Mouse (Mus musculus) limb, embryonic 12.5 days (tissue): ENCODE data around the gene Svs3b. TPM values are rescaled to one million over a fixed set of nuclear protein-coding genes. Genes with fewer than 3 reads are reported as not detected.
"Not testable (repeated sequence)": the region's sequence is repeated elsewhere in the genome, so short reads cannot be mapped to it uniquely, and the experiment has no call there.

Experiments used
- ATAC-seq: fragments of 200-750 bp; cut with Nextera tagmentation; 2 replicates; pipeline ENCODE4 v1.8.0; 2017; ENCODE audit warnings: low read depth, moderate TSS enrichment; ENCODE audit not compliant: insufficient number of reproducible peaks, insufficient read depth, low FRiP score, low TSS enrichment
- H3K27ac ChIP-seq: fragments of 300-500 bp; sonication (generic); 2 replicates; pipeline ENCODE4 v1.5.1; 2016; ENCODE audit warnings: mild to moderate bottlenecking, moderate library complexity
- H3K27me3 ChIP-seq: fragments of 300-500 bp; sonication (generic); 2 replicates; pipeline ENCODE4 v1.6.1; 2016; ENCODE audit warnings: mild to moderate bottlenecking, moderate library complexity
- H3K36me3 ChIP-seq: fragments of 300-500 bp; sonication (generic); 2 replicates; pipeline ENCODE4 v1.6.1; 2016; ENCODE audit warnings: mild to moderate bottlenecking, moderate library complexity
- H3K4me1 ChIP-seq: fragments of 300-500 bp; sonication (generic); replicated peaks from 2 replicates; pipeline ENCODE4 v1.6.1; 2016
- H3K4me2 ChIP-seq: fragments of 300-500 bp; sonication (generic); 2 replicates; pipeline ENCODE4 v1.6.1; 2016; ENCODE audit warnings: mild to moderate bottlenecking, moderate library complexity
- H3K4me3 ChIP-seq: fragments of 300-500 bp; sonication (generic); replicated peaks from 2 replicates; pipeline ENCODE4 v1.5.1; 2016; ENCODE audit warnings: mild to moderate bottlenecking
- H3K9ac ChIP-seq: fragments of 300-500 bp; sonication (generic); replicated peaks from 2 replicates; pipeline ENCODE4 v1.6.1; 2016; ENCODE audit warnings: mild to moderate bottlenecking, moderate library complexity
- H3K9me3 ChIP-seq: fragments of 300-500 bp; sonication (generic); 2 replicates; pipeline ENCODE4 v1.6.1; 2016; ENCODE audit warnings: mild to moderate bottlenecking, moderate library complexity
- WGBS: fragments of 180-500 bp; shearing (Covaris S2); methylation state at CpG from one replicate; pipeline ENCODE4 v1.1.7; 2016; 5-methylcytosine and 5-hydroxymethylcytosine counted together
- polyA plus RNA-seq: library from polyadenylated mRNA; unstranded; fragments of >200 nt; fragmentation: Nextera tagmentation; extraction: Ambion mirVana; gene quantifications from 2 replicates; pipeline ENCODE4 v1.2.1, GENCODE M21; 2016

The Svs3b gene
- not detected in 2 replicates for polyA plus RNA-seq

DNA sequence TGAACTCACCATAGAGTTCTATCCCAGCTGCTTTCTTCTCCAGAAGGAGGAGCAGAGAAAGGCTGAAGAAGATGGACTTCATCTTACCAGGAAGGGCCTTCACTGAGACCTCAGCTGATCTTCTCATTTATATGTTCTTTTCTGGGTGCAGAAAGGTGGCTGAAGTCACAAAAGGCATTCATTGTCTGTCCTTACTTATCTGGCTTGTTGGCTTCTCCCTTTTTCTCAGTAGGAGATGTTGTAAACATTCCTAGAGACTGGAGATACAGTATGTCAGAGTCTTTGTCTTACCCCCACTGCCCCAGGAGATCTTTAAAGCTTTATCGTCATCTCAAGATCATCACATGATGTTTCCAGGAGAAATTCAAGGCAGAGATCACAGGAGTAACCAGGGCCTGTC lies at the start of gene Svs3b:
TSS of gene Svs3b (minus strand) at position 101 of the 400 bp plus-strand sequence.
- H3K36me3 ChIP-seq, ATAC-seq, H3K9me3 ChIP-seq, H3K27ac ChIP-seq, H3K4me1 ChIP-seq, H3K4me2 ChIP-seq, H3K9ac ChIP-seq, H3K4me3 ChIP-seq: not testable (repeated sequence)
- H3K27me3 ChIP-seq, result peaks cover 18% of the 10 kb centered on the region
- 78% methylated on average over 1 of the region's 1 CpGs for WGBS

DNA sequence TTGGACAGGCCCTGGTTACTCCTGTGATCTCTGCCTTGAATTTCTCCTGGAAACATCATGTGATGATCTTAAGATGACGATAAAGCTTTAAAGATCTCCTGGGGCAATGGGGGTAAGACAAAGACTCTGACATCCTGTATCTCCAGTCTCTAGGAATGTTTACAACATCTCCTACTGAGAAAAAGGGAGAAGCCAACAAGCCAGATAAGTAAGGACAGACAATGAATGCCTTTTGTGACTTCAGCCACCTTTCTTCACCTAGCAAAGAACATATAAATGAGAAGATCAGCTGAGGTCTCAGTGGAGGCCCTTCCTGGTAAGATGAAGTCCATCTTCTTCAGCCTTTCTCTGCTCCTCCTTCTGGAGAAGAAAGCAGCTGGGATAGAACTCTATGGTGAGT lies 32.5 kb upstream of the Svs3b start, which contains the start of gene Svs3a:
TSS of gene Svs3a (plus strand) at position 301 of the 400 bp plus-strand sequence.
- not testable (repeated sequence) for H3K4me1 ChIP-seq, H3K27me3 ChIP-seq, H3K4me3 ChIP-seq, H3K9me3 ChIP-seq, H3K4me2 ChIP-seq, H3K9ac ChIP-seq, ATAC-seq, H3K27ac ChIP-seq, H3K36me3 ChIP-seq
- WGBS, result 88% methylated on average over 1 of the region's 1 CpGs

GRCm38 (mm10) chr2:164278359-164278758 lies 21.9 kb upstream of the Svs3b start, which contains the start of gene Svs4:
TSS of gene Svs4 (minus strand) at chr2:164278459.
- Histone ChIP-seq H3K4me2 (no peak within 1 kb of the TSS), H3K27ac (no peak within 1 kb of the TSS), H3K27me3 (no peaks in the 10 kb centered on the region), H3K36me3 (no peaks in the 10 kb centered on the region), H3K4me1 (no peaks in the 10 kb centered on the region), H3K9ac (no peak within 1 kb of the TSS), H3K9me3 (no peaks in the 10 kb centered on the region), H3K4me3 (no peak within 1 kb of the TSS)
- no peak for ATAC-seq
- 92% methylated on average over 4 of the region's 4 CpGs for WGBS

DNA sequence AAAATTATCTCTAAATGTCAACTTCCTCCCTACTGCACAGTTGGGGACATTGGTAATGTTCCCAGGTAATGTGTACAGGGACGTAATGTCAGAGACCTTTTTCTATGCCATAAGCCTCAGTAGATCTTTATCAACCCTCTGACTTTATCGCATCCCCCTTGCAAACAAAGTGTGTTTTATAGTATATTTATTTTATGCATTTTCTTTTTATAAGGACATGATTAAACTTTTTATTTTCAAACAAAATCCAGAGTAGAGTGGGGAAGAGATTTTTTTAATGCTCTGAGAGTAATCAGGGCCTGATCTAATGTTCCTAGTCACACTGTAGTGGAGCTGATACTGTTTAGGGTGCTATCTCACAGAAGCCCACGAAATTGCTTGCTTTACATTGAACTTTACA lies 18.1 kb downstream of the Svs3b start, which contains the start of gene Svs2:
TSS of gene Svs2 (minus strand) at position 101 of the 400 bp plus-strand sequence.
- Histone ChIP-seq H3K9me3 (no peaks in the 10 kb centered on the region), H3K36me3 (no peaks in the 10 kb centered on the region), H3K27ac (no peak within 1 kb of the TSS), H3K9ac (no peak within 1 kb of the TSS), H3K4me1 (no peaks in the 10 kb centered on the region), H3K27me3 (no peaks in the 10 kb centered on the region), H3K4me2 (no peak within 1 kb of the TSS), H3K4me3 (no peak within 1 kb of the TSS)
- no peak for ATAC-seq
- WGBS, result 87% methylated on average over 3 of the region's 3 CpGs

GRCm38 (mm10) chr2:164232671-164233070 lies 23.8 kb downstream of the Svs3b start:
- WGBS, result 87% methylated on average over 8 of the region's 8 CpGs
- H3K4me3 ChIP-seq, result no peak overlapping the region

DNA sequence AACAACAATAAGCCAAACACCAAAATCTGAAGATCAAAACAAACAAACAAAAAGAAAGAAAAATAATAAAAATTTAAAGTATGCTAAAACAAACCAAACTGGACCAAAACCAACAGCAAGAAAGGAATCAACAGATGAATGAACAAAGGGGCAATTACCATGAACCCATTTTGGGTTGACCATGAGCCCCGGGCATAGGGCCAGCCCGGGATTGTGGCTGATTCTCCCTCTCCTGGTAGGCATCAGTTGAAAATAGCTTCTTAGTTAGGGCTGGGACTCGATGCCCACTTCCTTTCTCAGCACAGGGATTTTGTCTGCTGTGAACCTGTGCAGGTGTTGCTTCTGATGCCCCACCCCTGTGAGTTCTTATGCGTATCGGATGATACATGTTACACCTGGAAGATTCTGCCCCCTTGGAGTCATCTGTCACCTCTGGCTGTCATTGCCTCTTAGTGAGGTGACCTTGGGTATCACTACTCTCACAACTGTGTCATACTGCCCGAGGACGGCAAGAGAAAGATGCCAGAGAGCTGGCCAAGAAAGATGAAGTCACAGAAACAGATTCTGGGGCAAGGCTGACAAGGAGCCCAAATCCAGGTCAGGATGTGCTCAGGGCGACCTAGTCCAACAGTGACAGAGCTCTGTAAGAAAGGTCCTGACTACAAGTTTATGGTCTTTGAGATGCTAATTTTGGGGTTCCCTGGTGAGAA lies 27.9 kb downstream of the Svs3b start:
- Histone ChIP-seq H3K4me1 (no peaks in the 10 kb centered on the region), H3K9me3 (no peaks in the 10 kb centered on the region), H3K27ac (no peak overlapping the region), H3K27me3 (no peaks in the 10 kb centered on the region), H3K4me2 (no peak overlapping the region), H3K9ac (no peak overlapping the region), H3K36me3 (no peaks in the 10 kb centered on the region), H3K4me3 (no peak overlapping the region)
- no peak for ATAC-seq
- 77% methylated on average over 8 of the region's 8 CpGs for WGBS

More at GRCm38 (mm10) chr2:164232671-164233070, 23.8 kb downstream of the Svs3b start:
- ATAC-seq, result no peak
- no peak overlapping the region for H3K9ac ChIP-seq
- no peaks in the 10 kb centered on the region for H3K27me3 ChIP-seq
- no peaks in the 10 kb centered on the region for H3K36me3 ChIP-seq
- no peak overlapping the region for H3K4me2 ChIP-seq
- H3K4me1 ChIP-seq, result no peaks in the 10 kb centered on the region
- no peak overlapping the region for H3K27ac ChIP-seq
- H3K9me3 ChIP-seq, result no peaks in the 10 kb centered on the region

GRCm38 (mm10) chr2:164221522-164221921 lies 34.9 kb downstream of the Svs3b start, which contains the start of gene Wfdc15b:
TSS of gene Wfdc15b (minus strand) at chr2:164221660.
- H3K4me3 ChIP-seq, result no peak within 1 kb of the TSS

DNA sequence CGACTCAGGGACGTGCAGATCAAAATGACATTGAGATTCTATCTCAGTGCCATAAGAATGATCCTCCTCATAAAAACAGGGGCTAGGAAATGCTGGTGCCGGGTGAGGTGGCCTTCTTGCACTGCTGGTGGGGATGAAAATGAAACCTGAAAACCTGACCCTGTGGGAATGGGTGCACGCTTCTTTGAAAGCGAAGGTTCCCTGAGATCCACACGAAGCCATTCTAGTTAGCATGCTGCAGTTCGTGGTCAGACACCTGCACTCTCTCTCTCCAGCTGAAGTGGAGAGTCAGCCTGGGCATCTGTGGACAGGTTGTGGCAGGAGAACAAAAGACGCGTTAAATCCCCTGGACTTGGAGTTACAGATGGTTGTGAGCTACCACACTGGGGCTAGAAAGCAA lies 37.1 kb downstream of the Svs3b start:
- H3K27ac ChIP-seq, result no peak overlapping the region
- no peak overlapping the region for H3K4me3 ChIP-seq
- no peak for ATAC-seq
- WGBS, result 87% methylated on average over 9 of the region's 9 CpGs
- H3K9ac ChIP-seq, result no peak overlapping the region
- no peaks in the 10 kb centered on the region for H3K4me1 ChIP-seq
- no peaks in the 10 kb centered on the region for H3K27me3 ChIP-seq
- H3K36me3 ChIP-seq, result no peaks in the 10 kb centered on the region
- H3K9me3 ChIP-seq, result no peaks in the 10 kb centered on the region
- H3K4me2 ChIP-seq, result no peak overlapping the region

More at GRCm38 (mm10) chr2:164221522-164221921, 34.9 kb downstream of the Svs3b start, which contains the start of gene Wfdc15b:
- no peaks in the 10 kb centered on the region for H3K27me3 ChIP-seq
- no peak within 1 kb of the TSS for H3K27ac ChIP-seq
- H3K36me3 ChIP-seq, result no peaks in the 10 kb centered on the region
- H3K4me2 ChIP-seq, result no peak within 1 kb of the TSS
- 71% methylated on average over 11 of the region's 11 CpGs for WGBS
- H3K4me1 ChIP-seq, result no peaks in the 10 kb centered on the region
- no peaks in the 10 kb centered on the region for H3K9me3 ChIP-seq
- no peak for ATAC-seq
- H3K9ac ChIP-seq, result no peak within 1 kb of the TSS

DNA sequence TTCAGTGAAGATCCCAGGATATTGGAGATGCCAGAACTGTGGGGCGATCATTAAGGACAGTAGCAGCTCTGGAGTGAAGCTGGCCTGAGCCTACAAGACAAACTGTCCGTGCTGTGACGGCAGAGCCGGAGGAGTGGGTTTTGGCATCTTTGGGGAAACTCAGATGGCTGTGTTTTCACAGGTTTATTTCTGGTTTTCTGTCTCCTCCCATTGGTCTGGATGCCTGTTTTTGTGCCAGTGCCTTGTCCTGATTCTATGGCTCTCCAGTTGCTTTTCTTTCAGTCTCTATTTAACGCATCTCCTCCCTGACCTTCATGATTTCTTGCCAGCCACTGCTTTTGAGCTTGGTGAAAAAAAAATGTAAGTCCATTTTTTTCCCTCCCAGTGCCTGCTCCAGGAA lies 43.7 kb downstream of the Svs3b start:
- Histone ChIP-seq H3K4me2 (no peak overlapping the region), H3K9ac (no peak overlapping the region), H3K9me3 (no peaks in the 10 kb centered on the region), H3K27ac (no peak overlapping the region), H3K4me1 (no peaks in the 10 kb centered on the region), H3K4me3 (no peak overlapping the region), H3K36me3 (no peaks in the 10 kb centered on the region), H3K27me3 (no peaks in the 10 kb centered on the region)
- ATAC-seq, result no peak
- WGBS, result 91% methylated on average over 5 of the region's 5 CpGs

- Histone ChIP-seq H3K27ac (no peak overlapping the region), H3K4me3 (no peak overlapping the region), H3K4me2 (no peak overlapping the region), H3K27me3 (no peaks in the 10 kb centered on the region), H3K4me1 (no peaks in the 10 kb centered on the region), H3K36me3 (no peaks in the 10 kb centered on the region), H3K9ac (no peak overlapping the region), H3K9me3 (no peaks in the 10 kb centered on the region)
- 89% methylated on average over 4 of the region's 4 CpGs for WGBS
- ATAC-seq, result no peak
Observed at GRCm38 (mm10) chr2:164210892-164211291, 45.5 kb downstream of the Svs3b start.

- WGBS, result 80% methylated on average over 4 of the region's 4 CpGs
- no peak overlapping the region for H3K27ac ChIP-seq
- H3K4me3 ChIP-seq, result no peak overlapping the region
- no peak overlapping the region for H3K9ac ChIP-seq
- no peaks in the 10 kb centered on the region for H3K9me3 ChIP-seq
- no peak for ATAC-seq
- no peak overlapping the region for H3K4me2 ChIP-seq
- H3K4me1 ChIP-seq, result no peaks in the 10 kb centered on the region
- H3K27me3 ChIP-seq, result no peaks in the 10 kb centered on the region
- no peaks in the 10 kb centered on the region for H3K36me3 ChIP-seq
Observed at GRCm38 (mm10) chr2:164206676-164207075, 49.8 kb downstream of the Svs3b start.

- H3K9ac ChIP-seq, H3K4me3 ChIP-seq, H3K36me3 ChIP-seq, H3K4me2 ChIP-seq, H3K27me3 ChIP-seq, H3K4me1 ChIP-seq, H3K9me3 ChIP-seq, ATAC-seq, H3K27ac ChIP-seq: not testable (repeated sequence)
- 90% methylated on average over 10 of the region's 10 CpGs for WGBS
Observed at GRCm38 (mm10) chr2:164206011-164206410, 50.4 kb downstream of the Svs3b start.
